Mouse (Mus musculus) monocyte, adult 2 months (primary cell): ENCODE results near the gene Pprc1.

ENCODE experiments used
- DNase-seq, 2 experiments: peaks; one replicate each; pipeline ENCODE4 v3.0.0; 2022; ENCODE audit warnings: low spot score in 2 of 2, low read depth in 1 of 2

Pprc1 gene

DNA sequence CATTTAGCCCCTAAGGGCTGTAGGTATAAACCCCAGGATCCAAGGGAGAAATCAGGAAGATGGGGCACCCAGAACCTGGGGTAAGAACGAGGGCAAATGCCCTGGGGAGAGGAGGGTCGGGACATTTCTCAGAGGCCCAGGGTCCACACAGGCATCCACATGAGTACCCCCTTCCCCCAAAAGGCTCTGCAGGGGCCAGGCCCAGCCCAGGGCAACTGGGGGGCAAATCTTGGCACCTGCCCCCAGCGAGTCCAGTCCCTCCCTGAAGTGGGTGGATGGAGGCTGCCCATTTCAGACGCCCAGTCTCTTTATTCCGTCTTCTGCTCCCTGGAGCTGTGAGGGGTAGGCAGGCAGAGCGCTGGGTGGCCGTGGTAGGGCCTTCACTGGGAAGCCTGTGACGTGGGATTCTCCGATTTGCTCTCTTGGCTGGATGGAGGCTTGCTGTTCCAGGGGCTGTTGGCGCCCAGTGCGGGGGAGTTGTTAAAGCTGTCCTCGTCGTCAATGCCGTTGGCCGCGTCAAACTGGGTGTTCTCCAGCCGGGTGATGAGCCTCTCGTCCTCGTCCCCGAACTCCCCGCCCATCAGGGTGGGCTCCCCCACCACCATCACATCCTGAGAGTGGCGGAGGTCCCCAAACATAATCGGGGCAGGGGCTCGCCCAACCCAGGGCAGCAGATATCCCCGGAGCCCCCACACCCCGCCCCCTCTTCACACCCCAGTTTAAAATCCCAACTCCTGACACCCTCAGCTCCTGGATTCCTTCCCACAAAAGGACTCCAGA lies 11.8 kb upstream of the Pprc1 start:
- DNase-seq = no peak

DNA sequence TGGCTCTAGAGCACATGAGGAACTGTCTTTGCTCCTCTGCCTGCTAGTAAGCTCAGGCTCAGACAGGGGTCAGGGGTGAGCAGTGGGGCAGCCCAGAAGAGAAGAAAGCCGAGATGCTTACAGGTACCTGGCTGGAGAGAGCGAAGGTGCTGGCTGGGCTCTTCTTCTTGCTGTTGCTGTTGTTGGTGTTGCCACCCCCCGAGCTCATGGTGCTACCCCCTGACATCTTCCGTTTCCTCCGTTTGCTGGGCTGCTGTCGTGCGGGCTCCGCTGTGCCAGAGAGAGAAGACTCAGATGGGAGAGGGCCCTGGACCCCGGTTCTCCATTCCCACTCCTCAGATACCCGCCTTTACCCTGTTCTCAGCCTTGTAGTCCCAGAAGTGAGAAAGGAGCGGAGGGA lies 10.8 kb upstream of the Pprc1 start:
- DNase-seq = no peak

DNA sequence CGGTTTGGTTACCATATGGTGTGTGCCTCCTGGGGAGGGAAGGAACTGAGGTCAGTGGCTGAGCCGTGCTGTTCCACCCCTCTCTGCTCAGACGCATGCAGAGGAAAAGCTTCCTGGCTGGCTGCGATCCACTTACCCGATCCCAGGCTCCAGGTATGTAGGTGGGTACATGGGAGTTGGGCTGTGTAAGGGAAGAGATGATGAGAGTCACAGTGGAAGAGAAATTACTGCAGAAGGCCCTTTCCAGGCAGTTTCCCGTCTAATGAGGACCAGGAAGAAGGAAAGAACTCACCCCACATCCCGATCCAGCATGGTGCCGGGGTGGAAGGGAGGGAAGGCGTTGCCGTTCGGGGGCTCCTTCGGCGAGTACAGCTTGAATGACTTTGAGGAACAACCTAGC lies 8.7 kb upstream of the Pprc1 start:
- no peak for DNase-seq

DNA sequence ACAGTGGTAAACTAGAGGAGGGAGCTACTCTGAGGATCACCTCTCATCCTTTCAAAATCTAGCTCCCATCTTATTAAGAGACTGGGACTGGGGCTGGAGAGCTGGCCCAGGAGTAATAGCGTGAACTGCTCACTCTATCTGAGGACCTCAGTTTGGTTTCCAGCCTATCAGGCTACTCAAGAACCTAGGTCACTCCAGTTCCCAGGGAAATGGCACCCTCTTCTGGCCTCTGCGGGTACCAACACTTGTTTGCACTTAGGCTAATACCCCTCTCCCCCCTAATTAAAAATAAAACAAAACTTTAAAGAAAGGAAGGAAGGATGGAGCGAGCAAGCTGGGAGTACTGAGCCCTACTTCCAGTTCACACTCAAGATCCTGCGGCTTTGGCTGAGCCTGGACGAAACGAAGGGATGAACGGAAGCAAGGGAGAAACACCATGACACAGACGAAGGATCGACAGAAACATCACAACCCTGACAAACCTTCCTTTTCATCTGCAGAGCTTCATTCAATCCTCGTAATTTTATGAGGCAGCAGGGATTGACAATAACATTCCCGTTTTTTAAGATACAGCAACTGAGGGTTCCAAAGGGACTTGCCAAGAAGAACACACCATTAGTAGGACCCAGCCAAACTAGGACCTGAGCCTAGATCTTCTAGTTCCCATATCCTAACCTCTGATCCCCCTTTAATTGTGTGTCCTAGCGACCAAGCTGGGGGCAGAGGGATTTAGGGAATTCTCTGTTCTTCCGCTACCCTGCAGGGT lies 8.0 kb upstream of the Pprc1 start:
- no peak for DNase-seq

DNA sequence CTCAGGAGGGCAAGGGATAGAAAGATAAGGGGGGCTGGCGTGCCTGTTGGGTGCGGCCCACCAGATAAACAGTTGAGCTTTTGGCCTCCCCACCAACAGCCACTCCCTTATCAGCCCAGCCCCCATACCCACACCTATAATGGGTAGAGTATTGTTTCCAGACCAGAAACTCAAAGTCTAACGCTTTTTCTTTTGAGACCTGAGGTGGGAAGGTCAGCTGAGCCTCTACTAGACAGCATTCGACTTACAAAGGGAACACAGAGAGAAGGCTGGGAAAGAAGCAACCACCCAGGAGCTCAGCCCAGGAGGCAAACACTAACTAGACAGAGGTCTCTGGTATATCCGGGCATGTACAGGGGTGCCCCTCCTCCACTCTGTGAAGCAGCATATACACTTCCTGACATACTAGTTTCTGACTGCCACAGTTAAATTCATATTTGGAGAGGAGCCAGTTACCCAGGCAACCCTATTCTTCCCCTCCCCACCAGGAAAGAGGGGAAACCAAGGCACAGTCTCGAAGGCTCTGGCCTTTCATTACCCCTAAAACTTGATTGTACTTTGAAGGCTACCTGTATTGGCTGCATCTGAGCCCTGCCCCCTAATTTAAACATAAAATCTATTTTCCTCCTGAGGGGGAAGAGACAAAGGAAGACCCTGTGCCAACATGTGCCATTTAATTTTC lies 7.3 kb upstream of the Pprc1 start:
- no peak for DNase-seq

DNA sequence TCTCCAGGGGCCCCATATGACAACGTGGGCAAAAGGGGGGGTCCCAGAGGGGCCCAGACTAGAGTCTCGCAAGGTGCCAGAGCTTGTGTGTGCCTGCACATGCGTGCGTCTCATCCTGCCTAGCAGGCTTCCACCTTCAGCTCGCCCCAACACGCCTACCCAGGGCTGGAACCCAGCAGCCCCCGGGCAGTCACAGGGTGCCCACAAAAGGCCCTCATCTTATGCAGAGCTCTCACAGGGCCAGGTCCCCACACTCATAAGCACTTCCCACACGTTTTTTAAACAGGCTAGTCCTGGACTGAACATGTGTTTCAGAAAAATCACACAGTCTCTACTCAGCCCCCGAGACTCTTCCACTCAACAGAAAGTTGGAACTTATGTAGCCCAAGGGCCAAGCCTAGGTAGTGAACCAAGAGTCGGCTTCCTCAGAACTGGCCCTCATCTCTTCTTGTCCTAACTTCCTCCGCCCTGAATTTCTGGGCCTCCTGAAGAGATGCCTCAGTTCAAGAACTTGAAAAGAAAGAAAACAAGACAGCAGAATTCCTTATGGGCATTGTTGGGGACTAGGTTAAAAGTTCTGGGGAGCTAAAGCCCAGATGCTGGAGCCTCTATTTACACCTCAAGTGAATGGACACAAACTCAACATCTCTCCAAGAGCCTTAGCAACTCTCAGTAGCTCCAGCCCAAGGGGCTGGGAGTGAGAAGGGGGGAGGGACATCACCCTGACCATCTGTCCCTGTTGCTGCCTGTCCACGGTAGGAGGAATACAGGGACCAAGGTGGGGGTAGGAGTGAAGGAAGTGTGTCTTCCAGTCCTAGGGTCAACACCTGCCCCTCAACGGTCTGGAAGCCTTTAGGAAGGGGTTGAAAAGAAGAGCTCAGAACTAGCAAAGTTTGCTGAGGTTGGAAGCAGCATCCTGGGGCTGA lies 6.5 kb upstream of the Pprc1 start:
- DNase-seq = no peak

DNA sequence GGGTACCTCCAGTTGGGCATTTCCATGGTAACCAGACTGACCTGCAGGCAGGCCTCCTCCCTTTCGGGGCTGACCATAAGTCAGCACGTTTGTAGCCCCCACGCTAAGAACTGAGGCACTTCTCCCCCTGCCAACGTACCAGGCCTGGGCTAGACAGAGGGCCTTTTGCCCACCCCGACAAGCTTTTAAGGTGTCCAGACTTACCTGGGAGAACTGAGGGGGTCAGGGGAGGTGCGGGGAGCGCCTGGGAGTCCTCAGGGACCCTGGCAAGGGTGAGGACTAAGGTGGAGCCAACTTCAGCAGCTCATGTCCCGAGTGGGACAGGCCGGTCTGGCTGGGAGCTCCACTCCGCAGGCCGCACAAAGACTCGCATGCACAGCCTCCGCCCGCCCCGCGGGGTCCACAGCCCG lies 5.8 kb upstream of the Pprc1 start:
- no peak for DNase-seq

DNA sequence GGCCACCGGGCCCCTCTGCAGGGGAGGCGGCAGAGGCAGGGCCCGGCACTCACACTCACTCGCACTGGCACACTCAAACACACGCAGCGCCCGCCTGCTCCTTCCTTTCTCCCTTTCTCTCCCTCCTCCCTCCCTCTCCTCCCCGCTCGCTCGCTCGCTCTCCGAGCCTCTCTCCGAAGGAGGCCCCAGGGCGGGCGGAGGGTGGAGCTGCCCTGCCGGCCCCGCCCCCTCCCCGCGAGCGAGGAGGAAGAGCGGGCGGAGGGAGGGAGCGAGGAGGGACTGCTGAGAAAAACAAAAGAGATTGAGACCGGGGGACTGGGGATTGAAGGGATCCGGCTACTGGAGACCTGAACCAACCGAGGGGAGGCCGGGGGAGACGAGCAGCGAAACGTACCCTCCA lies 5.2 kb upstream of the Pprc1 start:
- peak in 1 of 2 experiments; percentile 65 for DNase-seq

DNA sequence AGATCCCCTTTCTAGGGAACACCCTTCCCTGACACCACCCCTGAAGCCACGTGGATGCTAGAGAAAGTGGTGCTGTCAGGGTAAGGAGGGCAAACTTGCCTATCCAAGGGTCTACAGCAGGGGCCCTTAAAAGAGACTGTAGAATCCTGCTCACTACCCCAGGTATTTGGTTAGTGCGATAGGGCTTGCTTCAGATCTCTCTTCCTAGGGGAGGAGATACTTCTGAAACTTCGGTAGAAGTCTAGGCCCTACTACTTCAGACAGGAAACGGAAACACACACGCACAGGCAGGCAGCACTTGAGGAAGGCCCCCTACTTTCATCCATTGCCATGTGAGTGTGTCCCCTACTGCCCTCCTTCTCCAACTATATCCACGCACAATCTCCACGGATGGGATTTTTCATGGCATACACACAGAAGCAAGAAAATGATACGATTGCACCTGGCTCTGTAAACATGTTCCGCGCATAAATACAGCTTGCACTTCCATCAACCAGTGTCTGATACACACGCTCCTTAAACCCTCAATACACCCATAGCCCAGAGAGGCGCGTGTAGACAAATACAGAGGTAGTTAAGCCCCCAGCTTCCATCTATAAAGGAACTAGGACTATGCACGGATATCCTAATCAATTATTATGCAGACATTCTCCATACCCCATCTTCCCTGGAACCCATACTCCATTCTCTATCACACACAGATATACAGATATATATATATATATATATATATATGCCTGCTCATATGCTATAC lies 4.4 kb upstream of the Pprc1 start:
- DNase-seq = no peak

DNA sequence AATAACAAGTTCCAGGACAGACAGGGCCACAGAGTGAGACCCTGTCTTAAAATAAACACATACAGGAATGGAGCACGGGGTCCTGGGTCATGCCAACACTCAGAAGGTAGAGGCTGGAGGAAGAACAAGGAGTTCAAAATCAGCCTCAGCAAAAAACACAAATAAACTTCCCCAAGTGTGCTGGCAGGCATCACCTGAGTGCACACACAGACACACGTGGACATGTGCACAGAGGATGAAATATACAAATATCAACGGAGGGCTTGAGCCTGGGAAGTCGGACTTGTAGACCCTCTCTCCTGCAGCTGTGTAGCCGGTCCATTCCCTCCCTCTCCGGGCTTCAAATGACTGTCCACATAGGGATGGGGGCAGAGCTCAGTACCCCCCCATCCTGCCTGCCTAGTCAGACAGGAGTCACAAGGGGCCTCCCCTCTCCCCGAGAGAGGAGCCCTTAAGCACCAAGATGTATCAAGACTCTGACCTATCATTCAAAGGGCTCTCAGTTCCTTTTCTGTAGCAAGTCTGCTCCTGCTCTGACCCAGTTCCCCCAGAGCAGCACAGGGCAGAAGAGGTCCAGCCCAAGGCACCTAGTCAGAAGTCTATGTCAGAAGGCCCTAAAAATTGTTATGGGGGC lies 3.3 kb upstream of the Pprc1 start:
- DNase-seq = no peak

DNA sequence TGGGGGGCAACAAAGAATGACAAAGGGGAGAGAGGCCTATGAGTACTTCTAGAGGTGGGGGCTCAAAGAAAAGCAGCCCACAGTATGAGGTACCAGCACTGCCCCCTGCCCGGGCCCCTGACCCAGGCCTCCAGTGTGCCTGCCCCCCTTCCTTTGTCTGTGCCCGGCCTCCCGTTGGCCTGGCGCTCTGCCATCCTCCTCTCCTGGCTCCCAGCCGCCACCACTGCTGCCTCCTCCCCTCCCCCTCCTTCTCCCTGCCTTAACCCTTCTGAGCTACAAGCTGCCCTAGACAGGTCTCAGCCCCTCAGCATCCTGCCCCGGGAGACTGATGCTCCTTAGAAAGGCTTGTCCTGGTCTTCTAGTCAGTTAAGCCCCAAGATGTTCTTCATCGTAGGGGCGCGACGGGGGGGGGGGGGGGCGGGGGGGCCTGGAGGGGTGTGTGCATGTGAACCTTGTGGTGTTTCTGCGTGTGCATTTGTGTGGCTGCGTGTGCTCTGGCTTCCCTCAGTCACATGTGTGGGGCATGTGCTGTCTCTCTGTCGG lies 2.7 kb upstream of the Pprc1 start:
- DNase-seq = no peak

DNA sequence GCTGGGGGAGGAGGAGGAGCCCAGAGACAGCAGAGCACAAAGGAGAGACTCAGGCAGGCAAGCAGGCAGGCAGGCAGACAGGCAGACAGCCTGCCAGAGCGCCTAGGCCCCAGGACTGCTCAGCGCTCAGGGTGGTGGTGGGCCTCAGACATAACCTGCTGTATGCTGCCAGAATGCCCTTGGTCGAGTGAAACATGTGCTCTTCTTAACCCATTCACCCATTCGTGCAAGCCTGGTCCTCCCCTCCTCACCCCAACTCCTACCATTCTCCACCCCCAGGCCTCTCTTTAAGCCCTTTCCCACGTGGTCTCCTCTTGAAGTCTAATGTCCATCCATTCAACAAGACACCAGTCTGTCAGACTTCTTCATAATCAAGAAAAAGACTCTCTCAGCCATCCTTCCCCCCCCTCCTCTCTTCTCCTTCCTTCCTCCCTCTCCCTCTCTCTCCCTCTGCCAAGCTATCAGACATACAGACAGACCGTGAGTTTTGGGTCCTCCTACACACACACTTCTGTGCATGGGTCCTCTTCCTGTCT lies 2.1 kb upstream of the Pprc1 start:
- DNase-seq = no peak

DNA sequence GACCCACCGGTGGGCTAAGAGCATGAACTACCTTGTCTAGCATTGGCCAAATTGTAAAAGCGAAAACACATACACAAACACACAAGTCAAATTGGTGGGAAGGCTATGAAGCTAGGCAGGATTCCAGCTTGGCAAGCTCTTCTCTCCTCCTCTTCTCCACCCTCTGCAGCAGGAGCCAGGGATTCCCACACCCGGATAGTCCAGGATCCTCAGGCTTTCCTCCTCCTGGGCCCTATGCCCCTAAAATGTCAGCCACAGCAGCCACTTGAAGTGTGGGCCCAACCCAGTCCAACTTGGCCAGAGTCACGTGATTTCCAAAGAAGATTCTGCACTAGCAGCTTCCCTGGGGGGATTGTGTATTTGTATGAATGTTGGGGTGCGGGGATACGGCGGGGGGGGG lies 1.3 kb upstream of the Pprc1 start:
- no peak for DNase-seq

DNA sequence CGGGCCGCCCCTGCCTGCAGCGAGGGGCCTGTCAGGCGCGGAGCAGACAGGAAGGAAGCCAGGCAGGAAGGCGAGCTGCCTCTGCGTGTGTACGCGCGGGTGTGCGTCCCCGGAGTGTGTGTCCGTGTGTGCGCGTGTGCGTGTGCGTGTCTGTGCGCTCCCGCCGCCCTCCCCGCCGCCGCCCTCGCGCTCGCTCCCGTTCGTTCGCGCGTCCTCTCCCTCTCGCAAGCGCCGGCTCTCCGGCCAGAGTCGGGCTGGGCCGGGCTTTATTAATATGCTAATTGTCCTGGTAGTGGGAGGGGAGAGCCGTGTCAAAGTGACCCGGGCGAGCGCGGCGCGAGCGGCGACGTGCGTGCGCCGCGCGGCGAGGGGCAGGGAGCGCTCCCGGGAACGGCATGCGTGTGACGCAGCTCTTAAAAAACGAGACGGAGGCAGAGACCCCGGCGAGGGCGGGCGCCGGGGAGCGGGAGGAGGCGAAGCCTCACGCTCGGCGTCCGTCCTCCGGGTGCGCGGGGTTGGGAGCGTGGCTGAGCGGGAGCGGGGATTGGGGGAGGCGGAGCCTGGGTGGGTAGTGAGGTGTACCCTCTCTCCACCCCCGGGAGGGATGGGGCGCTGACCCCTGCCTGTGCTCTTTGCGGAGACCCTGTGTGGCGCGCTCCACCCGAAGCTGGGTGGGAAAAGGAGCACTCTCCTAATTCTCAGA lies 458 bp downstream of the Pprc1 start, which contains the start of gene Ldb1:
Ldb1 (minus strand) TSS at position 222 of the 703 bp plus-strand sequence.
- peak in 1 of 2 experiments; percentile 62 for DNase-seq

DNA sequence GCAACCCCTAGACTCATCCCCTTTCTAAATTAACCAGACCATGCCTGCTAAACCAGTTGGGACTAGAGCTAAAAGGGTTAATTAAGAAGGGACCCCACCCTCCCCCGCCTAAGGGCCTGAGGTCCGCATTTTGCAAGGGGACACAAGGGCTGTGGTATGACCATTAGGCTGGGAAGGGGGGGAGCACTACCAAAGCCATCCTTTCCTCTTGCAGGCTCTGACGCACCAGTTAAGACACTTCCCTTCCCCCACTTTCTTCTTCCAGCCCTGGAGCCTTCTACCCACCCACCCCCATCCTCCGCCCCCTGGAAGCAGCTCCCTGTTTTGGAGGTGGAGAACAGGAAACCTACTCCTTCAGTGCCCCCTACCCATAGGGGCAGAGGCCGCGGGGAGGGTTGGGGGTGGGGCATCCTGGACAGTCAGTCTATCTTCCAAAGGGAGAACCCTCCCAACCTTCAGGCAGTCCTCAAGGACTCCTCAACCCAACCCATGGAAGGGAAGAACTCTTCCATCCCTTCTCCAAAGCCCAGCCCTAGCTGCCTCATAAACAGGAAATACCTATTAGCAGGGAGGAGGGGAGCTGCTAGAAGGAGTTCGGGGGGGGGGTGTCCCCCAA lies 1.1 kb downstream of the Pprc1 start:
- DNase-seq = no peak

DNA sequence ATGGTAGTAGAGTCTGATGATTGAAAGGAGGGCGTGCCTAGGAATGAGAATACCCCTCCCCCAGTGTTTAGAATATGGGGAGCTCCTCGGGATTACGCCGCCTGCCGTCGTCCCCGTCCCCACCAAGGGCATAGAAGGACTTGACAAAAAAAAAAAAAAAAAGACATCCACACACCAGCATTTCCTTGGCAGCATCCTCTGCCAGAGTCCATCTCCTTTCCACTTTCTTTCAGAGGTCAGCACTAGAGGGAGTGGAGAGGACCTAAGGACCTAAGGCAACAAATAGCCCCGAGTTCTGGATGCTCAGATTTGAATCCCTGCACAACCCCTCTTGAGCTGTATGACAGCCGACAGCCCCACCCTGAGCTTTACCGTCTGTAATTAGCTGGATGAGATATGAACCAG lies 1.9 kb downstream of the Pprc1 start:
- no peak for DNase-seq

DNA sequence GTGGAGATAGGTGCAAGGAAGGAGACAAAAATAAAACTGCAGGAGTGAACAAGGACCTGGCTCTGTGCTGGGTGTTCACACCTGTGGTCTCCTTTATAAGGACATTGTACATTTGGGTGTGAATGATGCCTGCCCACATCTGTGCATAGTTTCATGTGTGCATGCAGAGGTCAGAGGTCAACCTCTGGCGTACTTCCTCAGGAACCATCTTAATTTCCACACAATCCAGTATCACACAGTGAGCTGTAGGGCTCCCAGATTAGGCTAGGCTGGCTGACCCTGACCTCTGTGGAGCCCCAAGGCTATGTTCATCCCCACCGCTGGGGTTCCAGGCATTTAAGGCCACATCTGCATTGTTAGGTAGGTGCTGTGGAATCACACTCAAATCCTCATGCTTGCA lies 2.7 kb downstream of the Pprc1 start:
- DNase-seq = no peak

DNA sequence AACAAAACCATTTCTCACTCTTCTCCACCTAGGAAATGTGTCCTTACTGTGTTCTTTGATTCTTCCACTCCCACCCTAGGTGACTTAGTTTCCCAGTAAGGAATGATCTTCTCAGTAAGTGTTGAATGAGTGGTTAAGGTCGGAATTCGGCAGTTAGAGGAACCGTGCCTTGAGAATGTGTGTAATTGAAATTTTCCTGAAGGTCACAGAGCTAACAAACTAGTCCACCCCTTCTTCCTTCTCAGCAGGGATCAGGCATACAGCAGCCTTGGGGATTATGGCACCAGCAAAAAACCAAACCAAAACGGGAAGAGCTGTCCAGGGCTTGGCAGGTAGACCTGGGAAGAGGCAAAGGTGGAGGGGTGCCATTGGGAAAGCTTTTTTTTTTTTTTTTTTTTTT lies 4.4 kb downstream of the Pprc1 start:
- DNase-seq = no peak
